Mouse (Mus musculus) kidney, adult 2 months (tissue): ENCODE measurements at regions not wholly inside any gene's neighbourhood (a gene's known extent, or its start where the extent isn't known, plus 50 kb on each side); places are given as distances from the start of the nearest gene placed in this dataset.

Experiments used
- DNase-seq: peaks from one replicate; pipeline ENCODE4 v3.0.0; 2021
- H3K27ac ChIP-seq: fragments of 200-500 bp; 2 replicates; pipeline ENCODE4 v1.5.1; 2012; ENCODE audit warnings: low read depth, low read length, control low read depth, inconsistent platforms; ENCODE audit not compliant: insufficient read depth
- H3K27me3 ChIP-seq: fragments of 200-500 bp; replicated peaks from 2 replicates; pipeline ENCODE4 v1.6.1; 2012; ENCODE audit warnings: mild to moderate bottlenecking, moderate library complexity, low read length, inconsistent platforms; ENCODE audit not compliant: control insufficient read depth, insufficient read depth
- H3K36me3 ChIP-seq: fragments of 200-500 bp; 2 replicates; pipeline ENCODE4 v1.6.1; 2012; ENCODE audit warnings: mild to moderate bottlenecking, moderate library complexity, low read length, inconsistent platforms; ENCODE audit not compliant: control insufficient read depth, insufficient read depth
- H3K4me1 ChIP-seq: fragments of 200-500 bp; 2 replicates; pipeline ENCODE4 v1.6.1; 2011; ENCODE audit warnings: low read length; ENCODE audit not compliant: control insufficient read depth, insufficient read depth
- H3K4me3 ChIP-seq: fragments of 200-500 bp; 2 replicates; pipeline ENCODE4 v1.5.1; 2011; ENCODE audit warnings: mild to moderate bottlenecking, low read depth, low read length, control low read depth; ENCODE audit not compliant: insufficient read depth
- CTCF ChIP-seq: fragments of 200-500 bp; conservative IDR thresholded peaks from 2 replicates; pipeline ENCODE4 v1.5.1; 2011; ENCODE audit warnings: low read depth, mild to moderate bottlenecking, control low read depth, low read length, moderate library complexity, mixed read lengths; ENCODE audit not compliant: insufficient read depth, insufficient read length
- POLR2A ChIP-seq: fragments of 200-500 bp; IDR thresholded peaks from one replicate; pipeline ENCODE4 v1.6.1; 2011; ENCODE audit warnings: low read depth, low read length, control low read depth
- WGBS: fragments of 180-500 bp; shearing (Covaris S2); methylation state at CpG from one replicate; pipeline ENCODE4 v1.1.7; 2018; 5-methylcytosine and 5-hydroxymethylcytosine counted together

DNA sequence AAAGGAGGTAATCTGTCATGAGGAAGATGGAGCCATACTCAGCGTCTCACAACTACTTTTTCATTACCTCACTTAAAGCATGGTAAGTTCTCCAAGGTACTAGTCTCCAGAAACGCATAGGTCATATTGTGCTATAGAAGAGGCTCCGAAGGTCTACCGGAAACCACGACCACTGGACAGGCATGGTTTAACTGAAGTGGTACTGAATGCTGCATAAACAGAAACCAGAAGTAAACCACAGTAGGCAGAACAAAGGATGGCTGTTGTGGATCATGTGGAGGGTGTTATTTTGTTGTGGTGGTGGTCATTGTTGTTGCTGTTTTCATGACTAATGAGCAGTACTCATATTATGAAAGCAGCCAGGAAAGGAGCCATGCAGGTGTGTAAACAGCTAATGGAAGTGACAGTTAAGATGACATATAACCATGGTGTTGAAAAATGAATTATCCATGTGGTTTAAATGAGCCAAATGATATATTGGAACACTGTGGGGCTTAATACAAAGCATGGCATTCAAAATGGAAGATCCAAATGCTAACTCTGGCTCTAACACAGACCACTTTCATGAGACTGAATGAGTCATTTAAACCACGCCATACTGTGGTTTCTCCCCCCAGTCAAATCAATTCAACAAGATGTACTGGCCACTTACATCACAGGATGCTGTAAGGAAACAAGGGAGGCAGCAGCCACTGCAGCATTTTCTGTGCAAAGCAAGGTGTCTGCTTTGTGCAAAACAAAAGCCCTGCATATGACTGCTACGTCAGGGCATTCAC is 3484.5 kb upstream of the Gm7489 start:
- no peak for DNase-seq
- H3K4me1 ChIP-seq, result no peaks in the 10 kb centered on the region
- 88% methylated on average over 7 of the region's 7 CpGs for WGBS

DNA sequence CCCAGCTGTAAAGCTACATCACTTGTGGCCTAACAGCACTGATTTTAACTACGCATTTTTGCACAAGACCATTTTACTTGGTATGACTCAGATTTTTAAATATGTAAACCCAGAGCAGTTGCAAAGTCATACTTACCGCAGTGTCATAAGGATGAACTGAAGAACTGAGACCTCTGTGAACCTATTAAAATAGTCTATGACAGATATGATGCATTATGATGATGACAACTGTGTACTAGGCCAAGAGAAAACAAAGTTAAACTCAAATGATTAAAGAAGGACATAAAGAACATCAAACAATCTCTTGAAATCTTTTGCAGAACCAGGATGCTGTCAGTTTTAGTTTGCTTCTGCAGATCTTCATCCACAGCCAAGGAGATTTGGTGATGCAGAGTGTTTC is 3483.3 kb upstream of the Gm7489 start:
- DNase-seq, result no peak
- Histone ChIP-seq H3K4me3 (no peak overlapping the region), H3K36me3 (no peaks in the 10 kb centered on the region), H3K27me3 (no peaks in the 10 kb centered on the region), H3K27ac (no peak overlapping the region), H3K4me1 (no peaks in the 10 kb centered on the region)
- 91% methylated on average over 2 of the region's 2 CpGs for WGBS
- TF ChIP-seq POLR2A (no peak), CTCF (no peak)

More for the DNA sequence above, 3484.5 kb upstream of the Gm7489 start:
- no peak overlapping the region for H3K4me3 ChIP-seq
- H3K27ac ChIP-seq, result no peak overlapping the region
- no peaks in the 10 kb centered on the region for H3K36me3 ChIP-seq
- no peak for TF ChIP-seq CTCF
- TF ChIP-seq POLR2A, result no peak
- H3K27me3 ChIP-seq, result no peaks in the 10 kb centered on the region

DNA sequence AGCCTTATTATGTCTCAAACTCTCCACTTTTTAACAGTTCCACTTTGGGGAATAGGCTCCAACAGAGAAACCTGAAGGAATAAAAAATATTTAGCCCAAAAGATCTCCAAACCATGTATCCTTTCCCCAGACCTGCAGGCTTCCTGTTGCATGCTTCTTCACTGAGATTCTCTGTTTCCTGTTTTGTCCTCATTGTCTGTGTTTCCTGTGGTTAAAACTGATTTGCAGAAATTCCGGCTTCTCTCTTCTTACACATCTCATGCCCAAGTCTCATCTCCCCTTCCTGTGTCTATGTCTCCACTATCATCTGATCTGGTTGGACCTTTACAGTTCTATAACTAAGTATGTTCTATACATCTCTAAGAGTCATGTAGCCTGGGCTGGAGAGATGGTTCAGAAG is 3482.2 kb upstream of the Gm7489 start:
- Histone ChIP-seq H3K4me3 (no peak overlapping the region), H3K4me1 (no peaks in the 10 kb centered on the region), H3K36me3 (no peaks in the 10 kb centered on the region), H3K27ac (no peak overlapping the region), H3K27me3 (no peaks in the 10 kb centered on the region)
- TF ChIP-seq CTCF (no peak), POLR2A (no peak)
- no peak for DNase-seq
- WGBS, result 80% methylated on average over 1 of the region's 1 CpGs

DNA sequence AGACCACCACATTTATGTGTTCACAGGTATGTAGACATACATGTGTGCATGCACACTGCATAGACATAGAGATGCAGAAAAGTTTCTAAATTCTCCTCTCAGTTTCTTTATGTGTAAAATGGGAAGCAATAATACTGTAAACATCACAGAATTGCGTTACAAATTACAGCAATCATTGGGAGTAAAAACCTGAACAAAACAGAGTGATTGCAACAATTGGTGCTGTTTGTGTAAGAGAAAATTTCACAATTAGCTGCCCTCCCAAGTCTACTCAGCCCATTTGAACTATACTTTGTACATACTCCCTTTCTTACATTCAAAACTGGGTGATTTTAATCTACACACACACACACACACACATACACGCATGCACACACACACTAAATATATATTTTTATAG is 3480.8 kb upstream of the Gm7489 start:
- H3K27me3 ChIP-seq, result no peaks in the 10 kb centered on the region
- no peaks in the 10 kb centered on the region for H3K36me3 ChIP-seq
- no peak overlapping the region for H3K27ac ChIP-seq
- 80% methylated on average over 2 of the region's 2 CpGs for WGBS
- TF ChIP-seq CTCF, result no peak
- no peak for TF ChIP-seq POLR2A
- no peaks in the 10 kb centered on the region for H3K4me1 ChIP-seq
- H3K4me3 ChIP-seq, result no peak overlapping the region
- no peak for DNase-seq

DNA sequence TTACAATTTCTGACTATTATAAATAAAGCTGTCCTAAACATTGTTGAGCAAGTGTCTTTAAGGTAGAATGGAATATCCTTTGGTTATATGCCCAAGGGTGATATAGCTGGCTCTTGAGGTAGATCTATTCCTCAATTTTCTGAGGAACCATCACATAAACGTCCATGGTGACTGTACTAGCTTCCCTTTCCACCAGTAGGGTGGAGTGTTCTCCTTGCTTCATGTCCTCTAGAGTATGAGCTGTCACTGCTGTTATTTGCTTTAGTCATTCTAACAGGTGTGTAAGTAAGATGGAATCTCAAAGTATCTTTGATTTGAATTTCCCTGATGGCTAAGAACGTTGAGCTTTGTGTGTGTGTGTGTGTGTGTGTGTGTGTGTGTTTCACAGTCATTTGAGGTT is 3475.7 kb upstream of the Gm7489 start:
- no peak for DNase-seq
- no peak for TF ChIP-seq CTCF
- WGBS, result 41% methylated on average over 2 of the region's 2 CpGs
- H3K36me3 ChIP-seq, result no peaks in the 10 kb centered on the region
- no peaks in the 10 kb centered on the region for H3K27me3 ChIP-seq
- no peak overlapping the region for H3K4me3 ChIP-seq
- no peak overlapping the region for H3K27ac ChIP-seq
- H3K4me1 ChIP-seq, result no peaks in the 10 kb centered on the region

DNA sequence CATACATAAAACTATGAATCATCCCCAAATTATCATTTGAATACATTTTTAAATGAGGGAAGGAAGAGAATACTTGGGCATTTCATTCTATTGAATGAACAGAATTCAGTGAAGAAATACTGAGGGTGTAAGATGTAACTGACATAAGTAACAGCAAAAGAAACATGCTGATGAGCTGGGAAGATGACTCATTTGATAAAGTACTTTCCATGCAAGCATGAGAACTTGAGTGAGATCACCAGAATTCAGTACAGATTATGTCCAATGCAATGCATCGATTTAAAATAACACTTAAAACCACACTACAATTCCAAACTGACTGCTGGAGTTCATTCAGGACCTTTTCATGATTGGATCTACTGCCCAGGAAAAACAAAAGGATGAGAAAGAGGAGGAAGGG is 3467.1 kb upstream of the Gm7489 start:
- no peak overlapping the region for H3K4me3 ChIP-seq
- no peak for TF ChIP-seq CTCF
- no peak for TF ChIP-seq POLR2A
- H3K36me3 ChIP-seq, result no peaks in the 10 kb centered on the region
- no peaks in the 10 kb centered on the region for H3K27me3 ChIP-seq
- DNase-seq, result no peak
- H3K27ac ChIP-seq, result no peak overlapping the region
- whole genome bisulfite sequencing, result 94% methylated on average over 1 of the region's 1 CpGs
- no peaks in the 10 kb centered on the region for H3K4me1 ChIP-seq

DNA sequence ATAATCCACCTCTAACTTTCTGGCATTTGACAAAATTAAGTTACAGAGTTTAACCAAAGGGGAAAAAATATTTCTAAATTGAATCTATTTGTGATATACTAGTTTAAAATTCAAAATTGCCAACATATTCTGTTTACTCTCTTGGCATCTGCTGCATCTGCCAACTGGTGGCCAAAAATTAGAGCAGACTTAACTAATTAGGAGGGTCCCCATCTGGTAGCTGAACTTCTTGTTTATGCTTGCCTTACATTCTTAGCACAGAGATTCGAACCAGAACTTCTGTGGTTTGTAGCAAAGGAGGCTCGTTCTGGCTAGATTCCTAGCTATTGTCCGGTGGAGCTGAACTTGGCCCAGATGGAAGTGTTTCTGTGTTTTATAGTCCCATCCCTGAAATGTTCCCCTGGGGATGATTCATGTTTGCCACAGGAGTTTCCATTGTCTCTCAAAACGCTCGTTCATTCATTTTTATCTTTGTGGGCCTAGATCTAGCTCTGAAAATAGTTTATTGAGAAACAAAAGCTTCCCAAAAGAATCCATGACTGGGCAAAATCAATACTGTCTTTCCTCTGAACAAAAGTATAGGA is 3461.5 kb upstream of the Gm7489 start:
- no peak overlapping the region for H3K27ac ChIP-seq
- no peaks in the 10 kb centered on the region for H3K36me3 ChIP-seq
- TF ChIP-seq CTCF, result no peak
- TF ChIP-seq POLR2A, result no peak
- H3K4me1 ChIP-seq, result no peaks in the 10 kb centered on the region
- H3K4me3 ChIP-seq, result no peak overlapping the region
- WGBS, result 66% methylated on average over 5 of the region's 5 CpGs
- no peaks in the 10 kb centered on the region for H3K27me3 ChIP-seq
- no peak for DNase-seq

DNA sequence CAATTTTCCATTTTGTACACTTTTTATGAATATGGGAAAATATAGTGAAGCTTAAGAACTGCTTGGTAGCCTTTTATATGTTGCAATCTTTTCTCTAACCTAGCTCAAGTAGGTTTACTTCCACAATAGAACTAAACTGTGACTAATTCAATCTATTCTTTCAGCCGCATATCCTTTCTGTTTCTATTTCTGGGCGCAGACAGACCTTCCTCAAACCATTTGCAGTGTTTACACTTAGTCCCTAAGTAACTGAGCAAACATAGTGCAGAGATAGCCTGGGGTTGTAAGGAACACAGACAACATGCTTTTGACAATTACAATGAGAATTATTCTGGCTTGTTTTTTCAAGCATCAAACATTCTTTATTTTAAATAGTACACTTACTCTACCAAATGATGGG is 3435.1 kb upstream of the Gm7489 start:
- Histone ChIP-seq H3K27me3 (no peaks in the 10 kb centered on the region), H3K36me3 (no peaks in the 10 kb centered on the region), H3K4me3 (no peak overlapping the region), H3K27ac (no peak overlapping the region), H3K4me1 (no peaks in the 10 kb centered on the region)
- DNase-seq, result no peak
- 77% methylated on average over 2 of the region's 2 CpGs for WGBS
- TF ChIP-seq POLR2A (no peak), CTCF (no peak)
